Mouse (Mus musculus) CD4-positive helper T cell, adult 2 months (primary cell): ENCODE results near the gene Pak1.

Source experiments
- DNase-seq: peaks from one replicate; pipeline ENCODE4 v3.0.0-alpha.2; 2012; ENCODE audit warnings: low read depth, missing footprints, low spot score

Pak1 gene

GRCm38 (mm10) chr7:97777191-97777590 lies 11.2 kb upstream of the Pak1 start:
- DNase-seq = no peak

- DNase-seq = no peak
Observed at GRCm38 (mm10) chr7:97780222-97780621, 8.1 kb upstream of the Pak1 start.

DNA sequence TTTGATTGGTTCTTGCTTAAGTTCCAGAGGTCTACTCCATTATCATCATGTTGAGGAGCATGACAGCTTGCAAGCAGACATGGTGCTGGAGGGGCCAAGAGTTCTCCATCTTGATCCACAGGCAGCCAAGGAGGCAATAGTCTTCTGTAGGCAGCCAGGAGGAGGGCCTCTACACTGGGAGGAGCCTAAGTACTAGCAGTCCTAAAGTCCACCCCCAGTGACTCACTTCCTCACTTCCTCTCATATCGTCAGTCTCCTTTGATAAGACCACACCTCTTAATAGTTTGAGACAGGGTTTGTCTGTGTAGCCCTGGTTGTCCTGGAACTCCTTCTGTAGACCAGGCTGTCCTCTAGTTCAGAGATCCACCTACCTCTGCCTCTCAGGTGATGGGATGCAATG lies 7.5 kb upstream of the Pak1 start:
- DNase-seq = no peak

DNA sequence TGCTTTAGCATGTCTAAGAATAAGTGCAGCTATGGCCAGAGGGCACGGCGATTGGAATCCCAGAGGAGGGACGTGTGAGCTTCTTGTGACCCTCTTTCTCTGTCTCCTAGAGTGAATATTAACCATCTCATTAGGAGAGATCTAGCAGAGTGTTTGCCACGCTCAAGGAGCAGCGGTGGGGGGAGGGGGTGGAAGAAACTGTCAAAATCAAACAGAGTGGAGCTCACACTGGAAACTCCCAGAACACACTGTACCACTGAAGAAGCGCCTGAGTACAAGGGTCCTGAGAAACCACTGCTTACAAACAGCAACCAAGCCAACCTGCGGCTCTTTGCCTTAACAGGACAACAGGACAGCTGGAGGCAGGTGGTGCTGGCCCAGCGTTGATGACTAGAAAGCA lies 6.8 kb upstream of the Pak1 start:
- DNase-seq = no peak

GRCm38 (mm10) chr7:97783523-97783922 lies 4.8 kb upstream of the Pak1 start:
- DNase-seq = no peak

- peak; percentile 27 for DNase-seq
Observed at GRCm38 (mm10) chr7:97788669-97789483, 535 bp downstream of the Pak1 start.

GRCm38 (mm10) chr7:97790272-97790671 lies 1.9 kb downstream of the Pak1 start:
- no peak for DNase-seq

DNA sequence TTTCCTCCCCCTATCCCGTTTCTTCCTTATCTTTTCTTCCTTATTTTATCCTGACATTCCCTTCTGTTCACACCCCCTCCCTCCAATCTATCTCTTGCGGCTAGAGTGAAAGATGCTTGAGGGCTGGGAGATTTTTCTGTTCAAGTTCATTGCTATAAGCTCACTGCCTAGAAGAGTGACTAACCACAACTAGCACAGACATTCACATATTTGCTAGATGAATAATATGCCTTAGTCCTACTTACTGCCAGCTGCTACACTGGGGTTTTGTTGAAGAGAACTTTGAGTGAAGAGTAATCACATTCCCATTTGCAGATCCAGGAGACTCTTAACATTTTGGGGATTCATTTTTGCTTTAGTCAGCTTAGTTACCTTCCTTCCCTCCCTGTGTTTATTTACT lies 4.0 kb downstream of the Pak1 start:
- DNase-seq = no peak

GRCm38 (mm10) chr7:97803116-97803515 lies 14.8 kb downstream of the Pak1 start:
- no peak for DNase-seq

DNA sequence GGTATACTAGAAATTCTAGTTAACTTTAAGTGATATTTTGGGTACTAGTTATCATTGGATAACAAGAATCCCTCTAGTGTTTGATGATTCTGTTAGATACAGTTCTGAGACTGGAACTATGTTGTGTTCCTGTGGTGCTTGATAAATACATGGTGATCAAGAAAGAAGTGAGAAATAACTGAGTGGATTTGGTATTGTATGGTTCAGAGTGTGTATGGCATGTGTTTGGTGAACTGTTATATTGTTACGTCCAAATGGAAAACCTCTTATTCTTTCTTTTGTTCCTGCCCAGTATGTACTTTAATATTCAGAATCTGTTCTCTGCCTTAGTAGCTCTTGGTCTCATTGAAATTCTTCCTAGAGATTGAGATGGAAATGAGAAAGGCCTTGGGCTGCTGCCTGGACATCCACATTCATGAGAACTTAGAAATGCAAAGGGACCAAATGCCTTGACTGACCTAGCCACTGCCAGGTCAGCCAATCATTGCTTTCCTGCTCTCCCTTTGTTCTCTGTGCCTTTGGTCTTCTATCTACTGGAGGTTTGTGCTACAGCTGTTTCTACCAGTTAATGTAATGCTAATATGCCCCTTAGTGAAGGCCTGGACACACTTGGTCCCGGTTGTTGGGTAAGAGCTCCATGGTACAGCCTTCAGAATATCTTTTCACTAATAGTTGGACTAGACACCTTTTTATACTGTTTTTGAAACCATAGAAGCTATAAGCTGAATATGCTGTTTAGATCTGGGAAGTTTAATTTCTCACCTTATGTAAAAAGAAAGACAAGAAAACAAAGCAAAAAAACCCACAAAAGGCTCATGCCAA lies 16.1 kb downstream of the Pak1 start:
- DNase-seq = no peak

DNA sequence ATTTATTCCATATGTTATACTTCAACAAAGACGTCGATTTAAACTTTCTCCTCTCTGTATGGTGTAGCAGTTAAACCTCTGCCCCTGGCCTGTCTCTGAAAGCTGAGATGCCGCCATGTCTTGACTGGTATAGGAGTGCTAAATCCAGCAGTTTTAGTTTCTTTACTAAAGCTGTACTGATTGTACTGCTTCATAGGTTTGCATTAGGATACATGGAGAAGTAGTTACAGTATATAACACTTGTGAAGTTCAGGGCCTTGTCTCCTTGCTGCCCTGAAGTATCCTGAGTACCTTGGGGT lies 16.7 kb downstream of the Pak1 start:
- DNase-seq = no peak

- DNase-seq = no peak
Observed at GRCm38 (mm10) chr7:97809307-97809706, 21.0 kb downstream of the Pak1 start.

- DNase-seq = no peak
Observed at GRCm38 (mm10) chr7:97821875-97822274, 33.5 kb downstream of the Pak1 start.

DNA sequence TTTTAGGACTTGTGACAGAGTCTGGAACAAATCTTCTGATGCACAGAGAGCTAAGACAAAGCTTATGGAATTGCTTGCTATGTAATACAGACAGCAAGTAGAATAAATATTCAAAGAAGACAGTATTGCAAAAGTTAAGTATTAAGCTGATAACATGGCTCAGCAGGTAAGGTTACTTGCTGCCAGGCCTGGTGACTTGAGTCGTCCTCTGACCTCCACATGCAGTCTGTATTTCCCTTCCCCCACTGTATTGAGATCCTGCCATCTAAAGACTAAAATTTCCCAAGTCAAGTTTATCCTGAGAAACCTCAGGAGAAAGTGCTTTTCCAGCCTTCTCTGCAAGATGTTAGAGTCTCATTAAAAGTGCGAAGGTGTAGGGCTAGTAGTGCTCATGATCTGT lies 40.8 kb downstream of the Pak1 start:
- DNase-seq = no peak

DNA sequence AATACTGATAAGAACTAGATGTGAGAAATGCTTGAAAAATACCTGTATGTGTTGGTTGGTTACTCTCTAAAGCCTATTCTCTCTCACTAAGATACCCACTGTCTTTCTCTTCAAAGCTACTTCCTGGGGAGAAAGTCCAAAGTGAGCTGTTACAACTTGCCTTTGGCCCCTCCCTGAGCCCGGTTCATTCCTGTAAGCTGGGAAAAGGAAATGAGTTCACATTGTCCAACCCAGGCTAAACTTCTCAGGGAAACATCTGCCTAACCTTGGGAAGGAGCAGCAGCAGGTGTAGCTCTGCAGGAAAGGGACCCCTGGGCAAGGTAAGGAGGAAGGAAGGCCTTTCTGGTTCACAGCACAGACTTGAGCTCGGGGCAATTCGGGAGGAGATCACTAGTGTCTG lies 42.4 kb downstream of the Pak1 start:
- no peak for DNase-seq

DNA sequence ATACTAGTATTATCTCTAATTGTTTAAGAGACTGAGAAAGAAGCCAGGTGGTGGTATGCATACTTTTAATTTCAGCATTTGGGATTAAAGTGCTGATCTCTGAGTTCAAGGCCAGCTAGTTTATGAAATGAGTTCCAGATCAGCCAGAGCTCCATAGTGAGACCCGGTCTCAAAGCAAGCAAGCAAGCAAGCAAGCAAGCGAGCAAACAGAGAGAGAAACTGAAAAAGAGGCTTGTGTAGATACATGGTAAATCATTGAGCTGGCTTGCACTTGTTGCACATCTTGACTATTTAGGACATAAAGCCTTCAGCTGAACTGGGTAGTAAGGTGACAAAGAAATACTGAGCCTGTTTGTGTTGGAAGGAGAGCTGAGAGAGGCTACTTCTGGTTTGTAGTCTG lies 44.6 kb downstream of the Pak1 start:
- no peak for DNase-seq

GRCm38 (mm10) chr7:97838574-97838973 lies 50.2 kb downstream of the Pak1 start:
- no peak for DNase-seq

- DNase-seq = no peak
Observed at GRCm38 (mm10) chr7:97841311-97841710, 53.0 kb downstream of the Pak1 start.

GRCm38 (mm10) chr7:97842332-97842731 lies 54.0 kb downstream of the Pak1 start:
- no peak for DNase-seq

DNA sequence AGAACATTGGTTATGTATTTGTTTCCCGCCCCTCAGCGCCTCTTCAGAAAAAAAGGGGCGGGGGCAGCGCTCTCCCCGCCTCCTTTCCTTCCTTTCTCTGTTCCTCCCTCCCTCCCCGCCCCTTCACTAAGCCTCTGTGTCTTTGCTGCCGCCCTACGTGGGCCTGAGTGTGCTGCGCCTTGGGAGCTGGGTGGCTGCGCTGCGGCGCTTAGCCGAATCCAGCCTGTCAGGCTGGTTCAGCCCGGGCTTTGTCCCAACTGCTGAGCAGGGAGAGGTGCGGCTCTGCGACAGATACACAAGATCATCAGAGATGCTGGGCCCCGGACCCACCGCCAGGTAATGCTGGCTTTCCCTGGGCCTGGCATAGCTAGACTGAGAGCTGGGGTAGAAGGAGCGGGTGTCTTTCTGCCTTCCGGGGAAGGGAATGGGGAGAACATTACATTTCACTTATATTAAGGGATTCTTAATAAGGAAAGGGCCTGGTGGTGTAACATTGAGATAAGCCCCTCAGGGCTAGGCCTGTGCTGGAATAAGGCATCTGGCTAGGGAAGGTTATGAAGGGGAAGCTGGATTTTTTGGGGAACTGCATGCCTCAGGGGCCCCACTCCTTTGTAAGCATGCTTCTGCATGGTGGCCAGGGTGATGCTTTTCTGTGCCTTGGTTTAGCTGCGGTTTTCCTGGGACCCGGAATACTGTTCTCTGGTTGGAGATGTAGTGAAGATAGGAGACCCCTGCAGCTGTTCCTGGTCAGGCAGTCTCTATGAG lies 54.6 kb downstream of the Pak1 start:
- peak; percentile 88 for DNase-seq

DNA sequence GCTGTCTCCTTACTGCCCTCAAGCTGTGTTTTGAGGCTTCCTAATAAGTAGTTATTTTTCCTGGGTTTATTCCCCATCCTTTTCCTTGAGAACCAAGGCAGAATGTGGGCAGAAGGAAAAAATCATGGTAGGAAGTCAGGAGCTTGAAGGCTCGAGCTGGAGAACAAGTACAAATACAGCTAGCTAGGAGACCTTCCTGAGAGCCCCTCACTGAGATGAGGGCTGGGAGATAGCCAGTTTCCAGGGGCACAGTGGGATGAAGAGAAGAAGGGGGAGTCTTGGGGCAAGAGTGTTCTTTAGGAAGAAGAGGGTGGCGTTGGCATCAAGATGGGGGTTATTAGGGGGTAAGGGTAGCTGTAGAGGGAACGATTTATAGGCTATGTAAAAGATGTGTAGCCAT lies 56.1 kb downstream of the Pak1 start:
- no peak for DNase-seq

DNA sequence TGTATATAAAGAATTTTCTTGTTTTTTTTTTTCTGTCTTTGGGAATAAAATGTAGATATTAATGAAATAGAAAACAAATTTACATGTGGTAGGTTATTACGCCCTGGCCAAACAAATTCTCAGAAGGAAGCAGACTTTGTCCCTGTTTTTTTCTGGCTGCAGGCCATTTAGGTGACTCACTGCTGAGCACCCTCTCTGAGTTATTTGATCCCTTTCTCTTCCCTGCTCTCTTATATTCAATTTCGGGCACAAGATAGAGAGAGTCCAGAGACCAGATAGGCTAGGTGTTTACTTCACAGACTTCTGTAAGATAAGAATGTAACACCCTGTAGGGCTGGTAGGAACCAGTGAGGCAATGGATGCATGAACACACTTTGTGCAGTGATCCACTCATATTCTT lies 57.2 kb downstream of the Pak1 start:
- DNase-seq = no peak
